Mouse (Mus musculus): ENCODE data around the gene Vmn1r184.
"Not testable (repeated sequence)": the region's sequence is repeated elsewhere in the genome, so short reads cannot be mapped to it uniquely, and the experiment has no call there.

GRCm38 (mm10) chr7:26306926-26307325, 46.8 kb downstream of the Vmn1r184 start, which contains the start of gene Cyp2a4:
- not testable (repeated sequence) for TF ChIP-seq CTCF, EP300 (IDR thresholded peaks at IDR 0.05; ENCODE audit: low read depth)
